Mouse (Mus musculus) adrenal gland, postnatal 10 days (tissue): ENCODE results near the gene Tgm7. TPM values are rescaled to one million over a fixed set of nuclear protein-coding genes. Genes with fewer than 3 reads are reported as not detected.
"Not testable (repeated sequence)": the region's sequence is repeated elsewhere in the genome, so short reads cannot be mapped to it uniquely, and the experiment has no call there.

Experiments used
- DNase-seq: peaks from one replicate; pipeline ENCODE4 v3.0.0; 2021; ENCODE audit warnings: mixed read lengths
- long read RNA-seq, 2 experiments: library from polyadenylated mRNA; stranded (forward); transcript quantifications; one replicate each; pipeline ENCODE4 v2.0.0; 2021
- total RNA-seq, 2 experiments: library from RNA; stranded (reverse); gene quantifications; 2 replicates each; pipeline ENCODE4 v1.2.3; 2021

Tgm7 gene
- not detected for total RNA-seq
- long read RNA-seq, experiment 1, result 0 reads
- long read RNA-seq, experiment 2, result 0 reads

- no peak for DNase-seq
Measured at GRCm38 (mm10) chr2:121109695-121110094, at the start of gene Tgm7. Tgm7 (minus strand) TSS chr2:121109795.

- no peak for DNase-seq
Measured at GRCm38 (mm10) chr2:121153100-121153499, 43.5 kb upstream of the Tgm7 start.

DNA sequence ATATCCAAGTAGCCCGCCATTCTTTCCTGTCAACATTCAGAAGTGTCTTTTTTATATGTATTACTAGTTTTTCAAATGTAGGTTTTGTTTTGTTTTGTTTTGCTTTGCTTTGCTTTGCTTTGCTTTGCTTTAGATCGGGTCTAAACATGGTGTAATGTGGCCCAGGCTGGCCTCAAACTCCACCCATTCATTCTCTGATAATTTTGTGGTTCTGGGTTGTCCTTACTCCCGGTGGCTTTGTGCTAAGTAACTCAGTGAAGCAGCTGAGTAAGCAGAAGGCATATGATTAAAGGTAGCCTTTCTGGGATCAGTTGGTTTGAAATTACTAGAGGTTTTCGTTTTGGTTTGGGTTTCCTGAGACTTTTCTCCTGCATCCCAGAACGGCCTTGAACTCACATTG, 40.1 kb upstream of the Tgm7 start:
- DNase-seq, result no peak

- DNase-seq, result no peak
Measured at GRCm38 (mm10) chr2:121142415-121142814, 32.8 kb upstream of the Tgm7 start.

- DNase-seq, result no peak
Measured at GRCm38 (mm10) chr2:121141216-121142035, 31.8 kb upstream of the Tgm7 start.

DNA sequence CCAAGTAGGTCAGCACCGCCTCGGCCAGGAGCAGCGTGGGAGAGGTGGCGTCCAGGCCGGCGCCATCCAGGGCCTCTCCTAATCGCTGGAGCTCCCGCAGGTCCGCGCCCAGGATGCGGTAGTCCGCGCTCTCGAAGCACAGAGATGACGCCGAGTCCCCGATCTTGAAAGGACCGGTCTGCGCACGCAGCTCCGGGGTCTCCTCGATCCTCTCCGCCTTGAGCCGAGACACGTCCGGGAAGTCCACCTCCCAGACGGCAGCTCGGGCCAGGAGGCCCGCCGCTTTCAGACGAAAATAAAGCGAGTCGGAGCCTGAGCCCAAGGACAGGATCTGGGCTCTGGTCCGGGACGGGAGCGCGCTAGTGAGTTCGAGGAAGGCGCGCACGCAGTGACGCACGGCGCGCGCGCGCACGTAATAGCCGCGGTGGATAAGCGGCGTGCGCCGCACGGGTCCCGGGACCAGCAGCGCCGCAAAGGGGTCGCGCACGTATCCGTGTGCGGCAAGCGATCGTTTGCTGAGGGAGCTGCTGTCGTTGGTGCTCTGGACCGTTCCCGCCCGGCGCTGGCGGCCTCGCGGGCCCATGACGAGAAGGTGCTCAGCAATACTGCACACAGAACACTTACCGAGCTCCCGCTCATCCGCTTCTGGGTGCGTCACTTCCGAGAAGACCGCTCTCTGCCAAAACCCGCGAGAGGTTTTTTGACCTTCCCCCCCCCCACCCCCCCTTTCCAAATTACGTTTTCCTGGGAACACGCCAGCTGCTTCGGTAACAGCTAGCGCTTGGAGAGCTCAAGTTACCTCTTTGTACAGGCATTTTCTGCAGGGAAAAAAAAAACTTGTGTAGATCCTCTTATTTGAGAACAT, 30.7 kb upstream of the Tgm7 start, which contains the start of the genes Adal and Lcmt2:
TSS of gene Adal (plus strand) at position 411 of the 865 bp plus-strand sequence.
TSS of gene Lcmt2 (minus strand) at position 636 of the 865 bp plus-strand sequence.
- peak; percentile 92 for DNase-seq

- peak; percentile 66 for DNase-seq
Measured at GRCm38 (mm10) chr2:121139266-121140017, 29.8 kb upstream of the Tgm7 start.

GRCm38 (mm10) chr2:121137371-121137770, 27.8 kb upstream of the Tgm7 start:
- DNase-seq, result no peak

- DNase-seq, result no peak
Measured at GRCm38 (mm10) chr2:121132822-121133221, 23.2 kb upstream of the Tgm7 start.

- DNase-seq, result peak; percentile 27
Measured at GRCm38 (mm10) chr2:121128865-121129620, 19.4 kb upstream of the Tgm7 start.

DNA sequence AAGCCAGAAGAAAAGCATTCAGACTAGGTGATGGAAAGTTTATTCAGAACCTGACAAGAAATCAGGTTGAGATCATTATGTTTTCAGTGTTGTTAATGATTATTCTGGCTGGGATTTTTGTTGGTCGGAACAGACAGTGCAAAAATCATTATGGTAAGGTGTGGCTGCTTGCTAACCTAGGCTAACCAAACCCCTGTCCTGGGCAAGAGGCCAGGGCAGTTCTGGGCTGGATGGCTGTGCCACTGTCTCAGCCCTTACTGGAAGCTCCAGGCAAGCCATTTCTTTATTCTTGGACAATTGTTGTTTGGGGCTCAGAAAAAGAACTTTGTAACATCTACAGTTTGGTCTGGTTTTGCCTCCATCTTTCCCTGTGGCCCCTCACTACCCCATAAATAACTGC, 17.9 kb upstream of the Tgm7 start:
- DNase-seq, result no peak

- DNase-seq, result not testable (repeated sequence)
Measured at GRCm38 (mm10) chr2:121126302-121126701, 16.7 kb upstream of the Tgm7 start.

GRCm38 (mm10) chr2:121119260-121119659, 9.7 kb upstream of the Tgm7 start:
- DNase-seq, result no peak

- no peak for DNase-seq
Measured at GRCm38 (mm10) chr2:121115418-121115817, 5.8 kb upstream of the Tgm7 start.

GRCm38 (mm10) chr2:121105940-121106339, 3.7 kb downstream of the Tgm7 start:
- DNase-seq, result no peak

DNA sequence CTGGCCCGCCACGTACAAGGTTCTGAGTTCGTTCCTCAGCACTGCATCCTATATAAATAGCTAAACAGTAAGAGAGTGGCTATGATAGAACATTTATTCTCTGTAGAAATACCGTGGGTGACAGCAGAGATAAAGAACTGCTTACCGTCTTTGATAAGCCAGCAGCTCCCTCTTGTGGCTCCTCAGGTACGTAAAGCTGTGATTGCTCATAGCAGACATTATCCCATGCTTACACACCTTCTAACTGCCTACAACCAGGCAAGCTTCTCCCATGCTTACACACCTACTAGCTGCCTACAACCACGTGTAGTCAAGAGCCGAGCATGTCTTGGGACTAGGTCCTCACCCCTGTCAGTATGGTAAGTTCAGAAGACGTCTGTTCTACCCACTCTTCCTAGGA, 7.5 kb downstream of the Tgm7 start:
- peak; percentile 75 for DNase-seq

GRCm38 (mm10) chr2:121089751-121090150, 19.8 kb downstream of the Tgm7 start:
- DNase-seq, result no peak

DNA sequence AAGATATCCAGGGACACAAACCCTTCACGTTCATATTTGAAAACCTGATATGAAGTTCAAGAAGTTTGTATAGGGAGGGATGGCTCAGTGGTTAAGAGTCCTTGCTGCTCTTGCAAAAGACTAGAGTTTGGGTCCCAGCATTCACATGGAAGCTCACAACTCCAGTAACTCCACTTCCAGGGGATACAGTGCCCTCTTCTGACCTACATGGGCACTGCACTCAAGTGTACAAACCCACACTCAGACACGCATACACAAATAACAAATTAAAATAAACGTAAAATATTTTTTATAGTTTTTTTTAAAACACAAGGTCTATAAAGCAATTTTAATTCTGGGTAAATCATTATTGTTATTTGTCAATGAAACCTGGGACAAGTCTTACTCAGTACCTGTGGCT, 21.1 kb downstream of the Tgm7 start:
- no peak for DNase-seq

DNA sequence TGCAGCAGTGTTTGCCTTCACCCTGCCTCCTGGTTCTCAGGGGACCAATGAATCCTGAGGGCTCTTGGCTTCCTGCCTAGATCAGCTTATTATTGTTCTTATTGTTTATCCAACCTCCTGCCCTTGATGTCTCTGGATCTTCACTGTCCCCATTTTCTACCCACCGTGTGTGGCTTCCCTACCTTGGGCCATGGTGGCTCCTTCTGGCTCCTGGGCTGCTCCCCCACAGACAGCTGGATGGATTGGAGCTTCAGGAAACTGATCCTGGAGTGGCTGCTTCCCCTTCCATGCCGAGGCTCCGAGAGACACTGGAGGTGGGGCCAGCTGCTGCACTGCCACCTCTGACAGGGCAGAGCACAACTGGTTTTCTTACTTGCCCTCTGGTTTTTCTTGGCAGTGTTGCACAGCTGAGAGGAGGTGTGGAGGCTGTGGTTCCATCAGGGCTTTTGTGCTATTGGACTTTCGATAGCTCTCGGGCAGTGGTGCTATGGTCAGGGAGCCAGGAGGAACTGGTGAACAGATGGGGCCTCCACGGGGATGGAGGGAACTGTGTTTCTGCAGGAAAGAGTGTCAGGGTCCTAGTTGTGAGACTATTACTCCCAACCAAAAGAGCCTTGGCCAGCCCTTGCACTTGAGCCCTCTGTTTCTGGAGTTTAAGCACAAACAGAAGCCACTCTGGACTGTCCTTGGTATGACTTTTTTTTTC, 24.0 kb downstream of the Tgm7 start, which contains the start of gene Tgm5:
TSS of gene Tgm5 (minus strand) at position 362 of the 706 bp plus-strand sequence.
- DNase-seq, result no peak

GRCm38 (mm10) chr2:121082626-121083025, 27.0 kb downstream of the Tgm7 start:
- no peak for DNase-seq

- DNase-seq, result no peak
Measured at GRCm38 (mm10) chr2:121074747-121075146, 34.8 kb downstream of the Tgm7 start.
